8 mouse cellular contexts compared by ENCODE assay signal in genomic region chr12:110843194-110844048, GRCm38 (mm10). TPM values are rescaled to one million over a fixed set of nuclear protein-coding genes. Genes with fewer than 3 reads are reported as not detected.
DNase-seq lines count a peak whose midpoint lies in the region; ATAC-seq and TF ChIP-seq lines count a peak whose summit lies in the region.

No protein-coding gene starts in this region.

- H3K36me3 ChIP-seq in embryonic facial prominence, embryonic 13.5 days: no peaks in the 10 kb centered on the region
- H3K36me3 ChIP-seq in heart, adult 2 months (ENCODE audit: control insufficient read depth, insufficient read depth, low read length): no peaks in the 10 kb centered on the region
- no peaks in the 10 kb centered on the region for H3K36me3 ChIP-seq in kidney, adult 2 months (ENCODE audit: control insufficient read depth, insufficient read depth, low read length)
- no peaks in the 10 kb centered on the region for H3K36me3 ChIP-seq in midbrain, postnatal 0 days (ENCODE audit: insufficient read depth, low read length)
- no peaks in the 10 kb centered on the region for H3K36me3 ChIP-seq in spleen, adult 2 months (ENCODE audit: control insufficient read depth, insufficient read depth, low read length)

- H3K27me3 ChIP-seq in embryonic facial prominence, embryonic 13.5 days: peaks cover 16% of the 10 kb centered on the region
- H3K27me3 ChIP-seq in heart, adult 2 months (ENCODE audit: control insufficient read depth, insufficient read depth, low read length): no peaks in the 10 kb centered on the region
- H3K27me3 ChIP-seq in kidney, adult 2 months (replicated peaks; ENCODE audit: control insufficient read depth, insufficient read depth, low read length): no peaks in the 10 kb centered on the region
- H3K27me3 ChIP-seq in midbrain, postnatal 0 days (ENCODE audit: insufficient read depth, low read length): peaks cover 20% of the 10 kb centered on the region; the same call in 1 of the 2 replicates
- 0 out of 2 replicates have a peak, but pooled peaks cover 6% of the 10 kb centered on the region for H3K27me3 ChIP-seq in spleen, adult 2 months (ENCODE audit: control insufficient read depth, insufficient read depth, low read length)

- intact Hi-C loops in heart, adult 2 months (cut with DNase I): loop anchor here (2.0 to 5.0 kb wide), 4 partner anchors 181 to 426 kb away; no protein-coding TSS in a partner anchor

- H3K4me1 ChIP-seq in embryonic facial prominence, embryonic 13.5 days: peaks cover 23% of the 10 kb centered on the region
- H3K4me1 ChIP-seq in heart, adult 2 months (ENCODE audit: control insufficient read depth, insufficient read depth, low read length): peaks cover 4% of the 10 kb centered on the region; the same call in 1 of the 2 replicates
- no peaks in the 10 kb centered on the region; the same call in 1 of the 2 replicates for H3K4me1 ChIP-seq in kidney, adult 2 months (ENCODE audit: control insufficient read depth, insufficient read depth, low read length)
- 0 out of 2 replicates have a peak, but pooled peaks cover 3% of the 10 kb centered on the region for H3K4me1 ChIP-seq in midbrain, postnatal 0 days (ENCODE audit: insufficient read depth, low read length)
- no peaks in the 10 kb centered on the region for H3K4me1 ChIP-seq in spleen, adult 2 months (ENCODE audit: control insufficient read depth, insufficient read depth, insufficient read length)

- no peaks in the 10 kb centered on the region for H3K9me3 ChIP-seq in embryonic facial prominence, embryonic 13.5 days
- H3K9me3 ChIP-seq in midbrain, postnatal 0 days (ENCODE audit: low read length): no peaks in the 10 kb centered on the region

- no peaks in the 10 kb centered on the region for H3K79me2 ChIP-seq in heart, adult 2 months (replicated peaks; ENCODE audit: control insufficient read depth, insufficient read depth, low read length)

- peak overlapping the region; percentile 51 for H3K4me3 ChIP-seq in embryonic facial prominence, embryonic 13.5 days
- H3K4me3 ChIP-seq in heart, adult 2 months: peak overlapping the region; percentile 60
- peak overlapping the region; percentile 65 for H3K4me3 ChIP-seq in kidney, adult 2 months (ENCODE audit: insufficient read depth, low read depth, low read length)
- peak overlapping the region; percentile 25 for H3K4me3 ChIP-seq in midbrain, postnatal 0 days (ENCODE audit: low read depth, low read length)
- peak overlapping the region; percentile 57 for H3K4me3 ChIP-seq in spleen, adult 2 months (ENCODE audit: extremely low read depth, insufficient read depth, insufficient read length)

- H3K9ac ChIP-seq in embryonic facial prominence, embryonic 13.5 days: peak overlapping the region; percentile 71
- peak overlapping the region; percentile 55 for H3K9ac ChIP-seq in heart, adult 2 months (ENCODE audit: low read depth, low read length)
- H3K9ac ChIP-seq in midbrain, postnatal 0 days (replicated peaks; ENCODE audit: low read length, poor library complexity, severe bottlenecking): no peak overlapping the region

- H3K4me2 ChIP-seq in embryonic facial prominence, embryonic 13.5 days: peak overlapping the region; percentile 67
- H3K4me2 ChIP-seq in midbrain, postnatal 0 days (ENCODE audit: low read depth, low read length, poor library complexity, severe bottlenecking): peak overlapping the region; percentile 43

- no peak; the same call in none of the 2 replicates for TF ChIP-seq CTCF in heart, adult 2 months (IDR thresholded peaks at IDR 0.05)
- peak; percentile 92 for TF ChIP-seq CTCF in kidney, adult 2 months (conservative IDR thresholded peaks at IDR 0.05; ENCODE audit: insufficient read depth, insufficient read length, low read depth, low read length)
- peak; percentile 92 for TF ChIP-seq CTCF in midbrain, postnatal 0 days (IDR thresholded peaks at IDR 0.05)
- TF ChIP-seq CTCF in spleen, adult 2 months (IDR thresholded peaks at IDR 0.05; ENCODE audit: extremely low read depth, insufficient read depth, insufficient read length, insufficient replicate concordance): peak; percentile 91

- peak; percentile 11; the same call in 1 of the 2 replicates for ATAC-seq in embryonic facial prominence, embryonic 13.5 days (ENCODE audit: insufficient number of reproducible peaks, insufficient read depth, low FRiP score, low TSS enrichment, low read depth)
- ATAC-seq in midbrain, postnatal 0 days (ENCODE audit: low FRiP score): no peak

- DNase-seq in B cell, adult 2 months: peak; percentile 91
- DNase-seq in adrenal gland, postnatal 4 days (ENCODE audit: low spot score in 2 of 2): peak; percentile 70
- DNase-seq in heart, adult 2 months: peak; percentile 87 to 90
- peak; percentile 92 for DNase-seq in kidney, adult 2 months
- DNase-seq in liver: peak; percentile 86
- DNase-seq in midbrain, postnatal 0 days (ENCODE audit: low spot score): peak; percentile 82
- DNase-seq in spleen, adult 2 months (ENCODE audit: low read depth in 1 of 2, low spot score in 2 of 2): peak; percentile 62 to 81

- WGBS in embryonic facial prominence, embryonic 13.5 days: 19% methylated on average over 32 of the region's 32 CpGs
- WGBS in heart, adult 2 months: 20% methylated on average over 32 of the region's 32 CpGs
- WGBS in kidney, adult 2 months: 21% methylated on average over 32 of the region's 32 CpGs
- WGBS in midbrain, postnatal 0 days: 18% methylated on average over 32 of the region's 32 CpGs
- 13% methylated on average over 32 of the region's 32 CpGs for WGBS in spleen, adult 2 months

- TF ChIP-seq EP300 in heart, adult 2 months (IDR thresholded peaks at IDR 0.05; ENCODE audit: insufficient read depth, low read depth, low read length): peak; percentile 76; the same call in 1 of the 2 replicates

- no peak for TF ChIP-seq POLR2A in heart, adult 2 months (IDR thresholded peaks at IDR 0.05; ENCODE audit: insufficient read depth, low read depth, low read length)
- no peak for TF ChIP-seq POLR2A in kidney, adult 2 months (IDR thresholded peaks at IDR 0.05; ENCODE audit: low read depth, low read length)
- no peak for TF ChIP-seq POLR2A in spleen, adult 2 months (IDR thresholded peaks at IDR 0.05; ENCODE audit: low read depth, low read length)

- H3K27ac ChIP-seq in embryonic facial prominence, embryonic 13.5 days: no peak overlapping the region
- peak overlapping the region; percentile 51 for H3K27ac ChIP-seq in heart, adult 2 months
- H3K27ac ChIP-seq in kidney, adult 2 months (ENCODE audit: insufficient read depth, low read depth, low read length): no peak overlapping the region
- H3K27ac ChIP-seq in midbrain, postnatal 0 days (ENCODE audit: low read depth, low read length): no peak overlapping the region
- H3K27ac ChIP-seq in spleen, adult 2 months (ENCODE audit: insufficient read depth, low read length): no peak overlapping the region

RNA-seq across cellular contexts. Expression of gene Mok, which starts 2.7 kb away (rescaled TPM):
- 1 to 10 TPM; 1.8 to 2.2 TPM for total RNA-seq in adrenal gland, postnatal 4 days (2021)
- polyA plus RNA-seq in embryonic facial prominence, embryonic 13.5 days (2015; fragmentation: Nextera tagmentation; extraction: Ambion mirVana): 6.5 and 7.3 TPM in 2 replicates
- under 1 TPM; 0.36 to 0.86 TPM for total RNA-seq in heart, adult 2 months (2021)
- 0.82 and 1.1 TPM in 2 replicates for polyA plus RNA-seq in heart, adult 2 months (2012; rRNA removed)
- polyA plus RNA-seq in kidney, adult 2 months (2012; rRNA removed): 9.8 and 10.1 TPM in 2 replicates
- 10.7 and 23.7 TPM in 2 replicates for total RNA-seq in midbrain, postnatal 0 days (2014; rRNA removed)
- 17.0 and 18.9 TPM in 2 replicates for polyA plus RNA-seq in midbrain, postnatal 0 days (2015; fragmentation: Nextera tagmentation; extraction: Ambion mirVana)
- 0.32 and 0.35 TPM in 2 replicates for polyA plus RNA-seq in spleen, adult 2 months (2012; rRNA removed)

RNA-seq across cellular contexts. Expression of gene Zfp839, which starts 6.6 kb away (rescaled TPM):
- total RNA-seq in adrenal gland, postnatal 4 days (2021): 10 to 100 TPM; 18.7 to 19.3 TPM
- polyA plus RNA-seq in embryonic facial prominence, embryonic 13.5 days (2015; fragmentation: Nextera tagmentation; extraction: Ambion mirVana): 7.7 and 8.7 TPM in 2 replicates
- 10 to 100 TPM in 1 of 2 experiments, 1 to 10 TPM in 1; 9.1 to 10.3 TPM for total RNA-seq in heart, adult 2 months (2021)
- 4.8 and 8.2 TPM in 2 replicates for polyA plus RNA-seq in heart, adult 2 months (2012; rRNA removed)
- 6.9 and 9.0 TPM in 2 replicates for polyA plus RNA-seq in kidney, adult 2 months (2012; rRNA removed)
- total RNA-seq in midbrain, postnatal 0 days (2014; rRNA removed): 4.5 and 5.4 TPM in 2 replicates
- polyA plus RNA-seq in midbrain, postnatal 0 days (2015; fragmentation: Nextera tagmentation; extraction: Ambion mirVana): 1.7 and 1.9 TPM in 2 replicates
- polyA plus RNA-seq in spleen, adult 2 months (2012; rRNA removed): 5.3 and 5.7 TPM in 2 replicates

RNA-seq across cellular contexts. Expression of gene Cinp, which starts 45.5 kb away (rescaled TPM):
- 10 to 100 TPM; 49.7 to 51.0 TPM for total RNA-seq in adrenal gland, postnatal 4 days (2021)
- polyA plus RNA-seq in embryonic facial prominence, embryonic 13.5 days (2015; fragmentation: Nextera tagmentation; extraction: Ambion mirVana): 66.9 and 74.3 TPM in 2 replicates
- 10 to 100 TPM; 27.3 to 31.1 TPM for total RNA-seq in heart, adult 2 months (2021)
- polyA plus RNA-seq in heart, adult 2 months (2012; rRNA removed): 27.1 and 30.1 TPM in 2 replicates
- 27.1 and 28.6 TPM in 2 replicates for polyA plus RNA-seq in kidney, adult 2 months (2012; rRNA removed)
- total RNA-seq in midbrain, postnatal 0 days (2014; rRNA removed): 105 and 153 TPM in 2 replicates
- 91.3 and 99.0 TPM in 2 replicates for polyA plus RNA-seq in midbrain, postnatal 0 days (2015; fragmentation: Nextera tagmentation; extraction: Ambion mirVana)
- 22.9 and 35.8 TPM in 2 replicates for polyA plus RNA-seq in spleen, adult 2 months (2012; rRNA removed)

RNA-seq across cellular contexts. Expression of gene Tecpr2, which starts 45.6 kb away (rescaled TPM):
- total RNA-seq in adrenal gland, postnatal 4 days (2021): 10 to 100 TPM; 10.4 to 11.0 TPM
- polyA plus RNA-seq in embryonic facial prominence, embryonic 13.5 days (2015; fragmentation: Nextera tagmentation; extraction: Ambion mirVana): 5.0 and 5.4 TPM in 2 replicates
- total RNA-seq in heart, adult 2 months (2021): 1 to 10 TPM; 5.1 to 5.2 TPM
- 3.6 and 5.9 TPM in 2 replicates for polyA plus RNA-seq in heart, adult 2 months (2012; rRNA removed)
- 4.3 and 4.7 TPM in 2 replicates for polyA plus RNA-seq in kidney, adult 2 months (2012; rRNA removed)
- total RNA-seq in midbrain, postnatal 0 days (2014; rRNA removed): 22.9 and 23.6 TPM in 2 replicates
- 4.8 and 4.9 TPM in 2 replicates for polyA plus RNA-seq in midbrain, postnatal 0 days (2015; fragmentation: Nextera tagmentation; extraction: Ambion mirVana)
- polyA plus RNA-seq in spleen, adult 2 months (2012; rRNA removed): 4.0 and 4.1 TPM in 2 replicates
